Mouse (Mus musculus): ENCODE results near the gene Cnnm2. TPM values are rescaled to one million over a fixed set of nuclear protein-coding genes. Genes with fewer than 3 reads are reported as not detected.
"Not testable (repeated sequence)": the region's sequence is repeated elsewhere in the genome, so short reads cannot be mapped to it uniquely, and the experiment has no call there.

Cnnm2 gene
- polyA plus RNA-seq, 1 experiment from 2014 or later, result 4.0 TPM

- H3K4me2 ChIP-seq; H3K4me3 ChIP-seq; H3K27me3 ChIP-seq; H3K9ac ChIP-seq; H3K27ac ChIP-seq; H3K36me3 ChIP-seq; H3K9me3 ChIP-seq; ATAC-seq (ENCODE audit: insufficient number of reproducible peaks, low FRiP score, low TSS enrichment, low read depth); H3K4me1 ChIP-seq: not testable (repeated sequence)
- WGBS, result 94% methylated on average over 1 of the region's 1 CpGs
Measured at GRCm38 (mm10) chr19:46779130-46779529, 17.7 kb downstream of the Cnnm2 start.

DNA sequence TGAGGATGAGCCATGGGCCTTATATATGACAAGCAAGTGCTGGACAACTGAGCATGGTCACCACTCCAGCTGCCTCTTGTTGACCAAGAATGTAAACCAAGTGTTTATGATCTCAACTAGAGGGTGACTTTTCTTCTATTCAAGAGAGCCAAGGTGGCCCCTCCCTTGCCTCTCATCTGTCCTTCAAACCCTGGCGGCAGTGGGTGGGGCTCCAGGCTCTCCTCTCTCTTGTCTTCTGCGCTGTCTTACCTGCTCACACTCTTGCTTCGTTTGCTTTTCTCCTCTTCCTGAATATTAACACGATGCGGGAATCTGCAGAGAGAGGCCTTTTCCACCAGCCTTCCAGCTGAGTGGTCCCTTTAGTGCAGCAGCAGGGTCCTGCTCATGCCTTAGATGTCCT, 22.6 kb downstream of the Cnnm2 start:
- H3K4me2 ChIP-seq, result no peak overlapping the region
- H3K27me3 ChIP-seq, result no peaks in the 10 kb centered on the region
- ATAC-seq (ENCODE audit: insufficient number of reproducible peaks, low FRiP score, low TSS enrichment, low read depth), result no peak
- H3K4me1 ChIP-seq, result no peaks in the 10 kb centered on the region
- no peaks in the 10 kb centered on the region for H3K9me3 ChIP-seq
- no peak overlapping the region for H3K4me3 ChIP-seq
- H3K27ac ChIP-seq, result no peak overlapping the region
- 76% methylated on average over 5 of the region's 5 CpGs for WGBS
- H3K36me3 ChIP-seq, result no peaks in the 10 kb centered on the region
- H3K9ac ChIP-seq, result no peak overlapping the region

- H3K4me1 ChIP-seq, result no peaks in the 10 kb centered on the region
- no peak overlapping the region for H3K27ac ChIP-seq
- H3K36me3 ChIP-seq, result no peaks in the 10 kb centered on the region
- H3K4me2 ChIP-seq, result no peak overlapping the region
- ATAC-seq (ENCODE audit: insufficient number of reproducible peaks, low FRiP score, low TSS enrichment, low read depth), result no peak
- H3K9me3 ChIP-seq, result no peaks in the 10 kb centered on the region
- WGBS, result 69% methylated on average over 6 of the region's 6 CpGs
- no peaks in the 10 kb centered on the region for H3K27me3 ChIP-seq
- H3K4me3 ChIP-seq, result no peak overlapping the region
- no peak overlapping the region for H3K9ac ChIP-seq
Measured at GRCm38 (mm10) chr19:46784502-46784901, 23.1 kb downstream of the Cnnm2 start.

DNA sequence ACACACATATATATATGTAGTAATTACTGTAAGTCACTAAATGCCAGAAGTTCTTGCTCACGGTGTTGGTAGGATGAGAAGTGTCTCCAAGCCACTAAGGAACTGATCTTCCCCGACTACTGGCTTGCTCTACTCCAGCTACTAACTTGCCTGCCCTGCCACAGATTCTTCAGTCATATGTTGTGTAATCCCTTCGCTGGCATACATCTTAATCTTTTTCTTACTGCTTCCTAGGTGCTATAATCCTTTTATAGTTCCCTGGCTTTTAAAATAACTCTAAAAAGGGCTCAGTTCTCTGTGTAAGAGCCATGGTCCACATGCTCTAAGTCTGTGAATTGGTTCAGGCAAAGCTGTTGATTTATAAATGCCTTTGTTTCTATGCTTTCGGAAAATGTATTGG, 24.2 kb downstream of the Cnnm2 start:
- 70% methylated on average over 4 of the region's 4 CpGs for whole genome bisulfite sequencing
- no peak overlapping the region for H3K27ac ChIP-seq
- no peaks in the 10 kb centered on the region for H3K4me1 ChIP-seq
- no peak overlapping the region for H3K9ac ChIP-seq
- ATAC-seq (ENCODE audit: insufficient number of reproducible peaks, low FRiP score, low TSS enrichment, low read depth), result no peak
- H3K4me3 ChIP-seq, result no peak overlapping the region
- H3K9me3 ChIP-seq, result no peaks in the 10 kb centered on the region
- no peaks in the 10 kb centered on the region for H3K36me3 ChIP-seq
- no peaks in the 10 kb centered on the region for H3K27me3 ChIP-seq
- no peak overlapping the region for H3K4me2 ChIP-seq

DNA sequence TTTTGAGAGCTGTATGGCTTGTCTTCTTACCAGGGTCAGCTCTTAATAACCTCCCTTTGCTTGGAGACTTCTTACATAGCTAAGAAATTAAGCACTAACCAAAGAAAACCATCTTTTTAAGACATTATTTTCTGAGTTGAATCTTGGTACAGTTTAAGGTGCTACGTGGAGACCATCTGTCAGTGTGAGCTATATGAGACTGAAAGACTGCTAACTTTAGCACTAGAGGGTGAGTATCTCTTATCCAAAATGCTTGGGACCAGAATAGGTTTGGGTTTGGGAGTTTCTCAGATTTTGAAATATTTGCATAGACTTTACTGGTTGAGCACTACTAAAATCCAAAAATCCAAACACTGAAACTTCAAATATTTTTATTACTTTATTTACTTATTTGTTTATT, 28.4 kb downstream of the Cnnm2 start:
- no peaks in the 10 kb centered on the region for H3K4me1 ChIP-seq
- no peak overlapping the region for H3K27ac ChIP-seq
- no peak overlapping the region for H3K4me2 ChIP-seq
- H3K9me3 ChIP-seq, result no peaks in the 10 kb centered on the region
- H3K36me3 ChIP-seq, result no peaks in the 10 kb centered on the region
- 89% methylated on average over 1 of the region's 1 CpGs for WGBS
- ATAC-seq (ENCODE audit: insufficient number of reproducible peaks, low FRiP score, low TSS enrichment, low read depth), result no peak
- no peak overlapping the region for H3K9ac ChIP-seq
- H3K4me3 ChIP-seq, result no peak overlapping the region
- H3K27me3 ChIP-seq, result no peaks in the 10 kb centered on the region

DNA sequence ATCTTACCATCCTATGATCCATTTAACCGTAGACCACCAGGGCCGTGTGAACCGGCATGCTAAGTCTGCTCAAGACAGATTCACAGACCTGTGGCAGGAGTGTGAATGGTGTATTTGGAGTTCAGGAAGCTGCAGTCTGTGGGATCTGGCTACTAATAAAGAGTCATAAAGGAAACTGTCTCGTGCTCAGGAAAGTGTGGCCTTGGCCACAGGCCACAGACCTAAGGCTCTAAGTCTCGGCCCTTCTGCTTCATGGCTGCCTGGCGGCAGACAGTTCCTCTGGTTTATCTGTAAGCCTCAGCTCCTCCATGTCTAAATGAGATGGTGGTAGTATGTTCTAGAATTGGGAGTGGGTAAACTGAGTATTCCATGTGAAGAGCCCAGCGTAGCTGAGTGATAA, 30.0 kb downstream of the Cnnm2 start:
- no peak overlapping the region for H3K4me2 ChIP-seq
- no peaks in the 10 kb centered on the region for H3K9me3 ChIP-seq
- H3K9ac ChIP-seq, result no peak overlapping the region
- H3K27me3 ChIP-seq, result no peaks in the 10 kb centered on the region
- ATAC-seq (ENCODE audit: insufficient number of reproducible peaks, low FRiP score, low TSS enrichment, low read depth), result no peak
- H3K4me3 ChIP-seq, result no peak overlapping the region
- H3K27ac ChIP-seq, result no peak overlapping the region
- 69% methylated on average over 7 of the region's 7 CpGs for WGBS
- H3K4me1 ChIP-seq, result peaks cover 3% of the 10 kb centered on the region; the same call in 1 of the 2 replicates
- H3K36me3 ChIP-seq, result no peaks in the 10 kb centered on the region

DNA sequence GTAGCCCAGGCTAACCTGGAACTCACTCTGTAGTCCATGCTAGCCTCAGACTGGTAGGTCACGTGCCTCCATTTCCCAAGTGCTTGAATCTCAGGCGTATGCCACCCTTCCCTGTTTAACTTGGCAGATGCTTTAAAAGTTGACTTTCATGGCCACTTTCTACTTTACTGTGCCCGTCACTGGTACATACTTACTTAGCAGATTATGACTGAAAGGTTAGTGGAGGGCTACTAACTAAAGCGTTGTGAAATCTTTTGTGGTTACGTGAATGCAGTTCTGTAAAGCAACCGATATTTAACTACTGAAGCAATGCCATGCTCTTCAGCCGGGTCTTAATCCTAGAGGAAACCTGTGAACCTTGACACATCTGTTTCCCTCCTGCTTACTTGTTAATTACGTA, 30.5 kb downstream of the Cnnm2 start:
- H3K4me2 ChIP-seq, result no peak overlapping the region
- H3K9me3 ChIP-seq, result no peaks in the 10 kb centered on the region
- H3K27me3 ChIP-seq, result no peaks in the 10 kb centered on the region
- 50% methylated on average over 8 of the region's 8 CpGs for WGBS
- H3K27ac ChIP-seq, result no peak overlapping the region
- H3K4me1 ChIP-seq, result peaks cover 3% of the 10 kb centered on the region; the same call in 1 of the 2 replicates
- no peaks in the 10 kb centered on the region for H3K36me3 ChIP-seq
- no peak overlapping the region for H3K9ac ChIP-seq
- H3K4me3 ChIP-seq, result no peak overlapping the region
- ATAC-seq (ENCODE audit: insufficient number of reproducible peaks, low FRiP score, low TSS enrichment, low read depth), result no peak

- Histone ChIP-seq H3K36me3 (no peaks in the 10 kb centered on the region), H3K4me3 (no peak overlapping the region), H3K4me1 (peaks cover 3% of the 10 kb centered on the region; the same call in 1 of the 2 replicates), H3K27ac (no peak overlapping the region), H3K9me3 (no peaks in the 10 kb centered on the region), H3K27me3 (no peaks in the 10 kb centered on the region), H3K9ac (no peak overlapping the region), H3K4me2 (no peak overlapping the region)
- no peak for ATAC-seq (ENCODE audit: insufficient number of reproducible peaks, low FRiP score, low TSS enrichment, low read depth)
- 48% methylated on average over 3 of the region's 3 CpGs for WGBS
Measured at GRCm38 (mm10) chr19:46792480-46792879, 31.1 kb downstream of the Cnnm2 start.

DNA sequence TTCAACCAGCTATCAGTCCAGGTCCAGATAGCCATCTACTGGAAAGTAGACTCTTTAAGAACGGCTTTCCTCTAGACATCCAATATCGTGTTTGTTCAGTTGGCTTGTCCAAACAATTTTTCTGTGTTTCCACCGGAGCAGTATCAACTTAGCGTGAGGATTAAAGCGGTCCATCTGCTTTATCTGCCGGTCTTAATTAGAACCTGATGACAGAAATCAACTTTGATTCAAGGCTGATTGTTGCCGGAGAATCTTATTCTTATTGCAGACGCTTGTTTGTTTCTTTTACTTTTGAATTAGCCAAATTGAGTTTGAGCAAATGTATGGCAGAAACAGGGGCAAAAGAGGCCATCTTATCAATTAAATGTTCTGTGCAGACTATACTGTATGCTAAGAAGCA, 32.8 kb downstream of the Cnnm2 start:
- H3K9ac ChIP-seq, result no peak overlapping the region
- 71% methylated on average over 8 of the region's 8 CpGs for WGBS
- no peaks in the 10 kb centered on the region for H3K27me3 ChIP-seq
- H3K36me3 ChIP-seq, result no peaks in the 10 kb centered on the region
- H3K4me2 ChIP-seq, result no peak overlapping the region
- H3K9me3 ChIP-seq, result no peaks in the 10 kb centered on the region
- no peak overlapping the region for H3K4me3 ChIP-seq
- ATAC-seq (ENCODE audit: insufficient number of reproducible peaks, low FRiP score, low TSS enrichment, low read depth), result no peak
- no peak overlapping the region for H3K27ac ChIP-seq
- H3K4me1 ChIP-seq, result peaks cover 5% of the 10 kb centered on the region; the same call in 1 of the 2 replicates

GRCm38 (mm10) chr19:46799903-46800583, 38.6 kb downstream of the Cnnm2 start:
- Histone ChIP-seq H3K36me3 (no peaks in the 10 kb centered on the region), H3K27me3 (no peaks in the 10 kb centered on the region), H3K9ac (no peak overlapping the region), H3K27ac (no peak overlapping the region), H3K4me3 (no peak overlapping the region), H3K9me3 (no peaks in the 10 kb centered on the region), H3K4me1 (peaks cover 9% of the 10 kb centered on the region; the same call in 1 of the 2 replicates), H3K4me2 (no peak overlapping the region)
- ATAC-seq (ENCODE audit: insufficient number of reproducible peaks, low FRiP score, low TSS enrichment, low read depth), result no peak
- 86% methylated on average over 4 of the region's 4 CpGs for WGBS

GRCm38 (mm10) chr19:46801492-46801891, 40.1 kb downstream of the Cnnm2 start:
- WGBS, result 78% methylated on average over 7 of the region's 7 CpGs
- no peak for ATAC-seq (ENCODE audit: insufficient number of reproducible peaks, low FRiP score, low TSS enrichment, low read depth)
- Histone ChIP-seq H3K4me1 (peaks cover 6% of the 10 kb centered on the region; the same call in 1 of the 2 replicates), H3K27me3 (no peaks in the 10 kb centered on the region), H3K4me2 (no peak overlapping the region), H3K36me3 (no peaks in the 10 kb centered on the region), H3K27ac (0 out of 2 replicates have a peak overlapping the region, but pooled peaks have one; percentile 29), H3K9me3 (no peaks in the 10 kb centered on the region), H3K9ac (no peak overlapping the region), H3K4me3 (no peak overlapping the region)

DNA sequence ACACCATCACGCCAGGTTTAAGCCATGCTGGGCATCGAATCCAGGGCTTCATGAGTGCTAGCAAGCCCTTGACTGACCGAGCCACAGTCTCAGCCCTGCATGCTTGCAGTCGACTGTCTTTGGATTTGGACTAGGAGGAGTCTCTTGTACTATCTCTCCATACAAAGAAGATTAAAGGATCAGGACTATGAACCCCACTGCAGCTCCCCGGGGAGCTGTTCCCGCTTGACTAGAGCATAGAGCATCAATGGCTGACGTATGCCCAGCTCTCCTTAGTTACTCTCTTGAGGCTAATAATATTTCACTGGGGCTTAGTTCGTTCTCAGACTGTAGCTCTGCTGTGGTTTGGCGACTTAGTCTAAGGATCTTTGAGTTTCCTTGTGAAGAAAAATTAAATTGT, 40.9 kb downstream of the Cnnm2 start:
- H3K4me1 ChIP-seq, result peaks cover 6% of the 10 kb centered on the region; the same call in 1 of the 2 replicates
- no peak overlapping the region for H3K4me3 ChIP-seq
- H3K36me3 ChIP-seq, result no peaks in the 10 kb centered on the region
- H3K27me3 ChIP-seq, result no peaks in the 10 kb centered on the region
- no peaks in the 10 kb centered on the region for H3K9me3 ChIP-seq
- no peak overlapping the region for H3K9ac ChIP-seq
- no peak for ATAC-seq (ENCODE audit: insufficient number of reproducible peaks, low FRiP score, low TSS enrichment, low read depth)
- WGBS, result 72% methylated on average over 9 of the region's 9 CpGs
- no peak overlapping the region for H3K27ac ChIP-seq
- no peak overlapping the region for H3K4me2 ChIP-seq

DNA sequence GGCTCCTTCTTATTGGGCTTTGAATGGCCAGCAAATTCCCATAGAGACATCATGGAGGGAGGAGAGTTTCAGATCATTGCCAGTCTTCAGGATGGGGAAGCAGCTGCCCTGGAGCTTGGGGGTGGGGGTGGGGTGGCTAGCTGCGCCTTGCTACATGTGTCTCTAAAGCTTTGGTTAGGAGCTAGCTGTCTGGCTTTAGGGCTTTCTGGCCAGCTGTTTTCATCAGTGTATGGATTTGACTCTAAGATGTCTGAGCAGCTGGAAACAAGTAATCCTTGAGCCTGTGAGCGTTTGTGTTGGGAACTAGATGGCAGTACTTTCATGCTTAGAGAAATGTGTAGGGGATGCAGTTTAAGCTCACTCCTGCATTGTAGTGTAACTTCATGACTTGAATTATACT, 42.3 kb downstream of the Cnnm2 start:
- no peaks in the 10 kb centered on the region for H3K36me3 ChIP-seq
- no peak overlapping the region for H3K27ac ChIP-seq
- no peaks in the 10 kb centered on the region for H3K9me3 ChIP-seq
- peaks cover 3% of the 10 kb centered on the region; the same call in 1 of the 2 replicates for H3K4me1 ChIP-seq
- H3K9ac ChIP-seq, result no peak overlapping the region
- no peak for ATAC-seq (ENCODE audit: insufficient number of reproducible peaks, low FRiP score, low TSS enrichment, low read depth)
- no peak overlapping the region for H3K4me3 ChIP-seq
- 60% methylated on average over 2 of the region's 2 CpGs for WGBS
- no peak overlapping the region for H3K4me2 ChIP-seq
- no peaks in the 10 kb centered on the region for H3K27me3 ChIP-seq

Data from limb, embryonic 15.5 days (tissue).